Mouse (Mus musculus) bone marrow macrophage, adult 2 months (primary cell): Measurements from ENCODE around the gene Sh3gl1. TPM values are rescaled to one million over a fixed set of nuclear protein-coding genes. Genes with fewer than 3 reads are reported as not detected.

Experiments used
- H3K27ac ChIP-seq: 2 replicates; pipeline ENCODE4 v1.5.1; 2012; ENCODE audit warnings: low read depth, low read length; ENCODE audit not compliant: insufficient read depth
- H3K4me1 ChIP-seq: 2 replicates; pipeline ENCODE4 v1.6.1; 2012; ENCODE audit warnings: low read length; ENCODE audit not compliant: control insufficient read depth, insufficient read depth
- H3K4me3 ChIP-seq: 2 replicates; pipeline ENCODE4 v1.5.1; 2012; ENCODE audit warnings: mild to moderate bottlenecking, low read length, moderate library complexity; ENCODE audit not compliant: insufficient read depth
- CTCF ChIP-seq: IDR thresholded peaks from 2 replicates; pipeline ENCODE4 v1.5.1; 2012; ENCODE audit warnings: low read depth, mild to moderate bottlenecking, low read length, moderate library complexity
- POLR2A ChIP-seq: IDR thresholded peaks from 2 replicates; pipeline ENCODE4 v1.6.1; 2012; ENCODE audit warnings: mild to moderate bottlenecking, low read depth, low read length, borderline replicate concordance
- polyA plus RNA-seq: library from polyadenylated mRNA; stranded (reverse); fragments of >200 nt; gene quantifications from 2 replicates; pipeline ENCODE4 v1.2.4, GENCODE M21; 2012; ENCODE audit not compliant: missing spikeins, insufficient read depth, insufficient read length

Sh3gl1 gene
- polyA plus RNA-seq, 1 experiment, result 98.2 TPM

DNA sequence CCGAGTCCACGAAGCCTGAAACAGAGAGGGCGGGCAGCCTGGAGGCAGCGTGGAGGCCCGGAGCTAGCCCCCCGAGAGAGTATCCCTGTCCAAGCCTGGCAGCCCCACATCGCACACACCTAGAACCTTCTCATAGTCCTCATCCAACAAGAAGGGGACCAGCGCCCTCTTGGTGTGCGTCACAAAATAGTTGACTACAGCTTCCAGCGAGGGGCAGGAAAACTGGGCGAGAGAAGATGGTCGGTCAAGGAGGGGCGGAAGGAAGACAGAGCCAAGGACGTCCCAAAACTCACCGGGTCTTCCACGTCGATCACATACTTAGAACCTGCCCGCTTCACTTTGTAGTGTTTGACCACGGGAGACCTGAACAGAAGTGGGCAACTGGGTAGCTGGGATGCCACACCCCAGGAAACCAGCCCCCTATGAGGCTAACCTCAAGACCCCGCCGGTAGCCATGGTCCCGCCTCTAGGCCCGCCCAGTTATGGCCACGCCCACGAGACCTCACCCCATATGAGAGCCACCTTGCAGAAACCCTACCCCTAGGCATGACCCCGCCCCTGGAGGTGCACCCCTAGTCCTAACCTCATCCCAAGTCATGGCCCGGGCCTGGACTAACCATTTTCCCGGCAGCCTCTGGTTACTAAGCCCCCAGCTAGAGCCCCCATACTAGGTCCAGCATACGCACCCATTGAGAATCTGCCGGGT, 36.5 kb downstream of the Sh3gl1 start:
- no peak overlapping the region for H3K4me3 ChIP-seq
- TF ChIP-seq POLR2A, result no peak
- TF ChIP-seq CTCF, result no peak

DNA sequence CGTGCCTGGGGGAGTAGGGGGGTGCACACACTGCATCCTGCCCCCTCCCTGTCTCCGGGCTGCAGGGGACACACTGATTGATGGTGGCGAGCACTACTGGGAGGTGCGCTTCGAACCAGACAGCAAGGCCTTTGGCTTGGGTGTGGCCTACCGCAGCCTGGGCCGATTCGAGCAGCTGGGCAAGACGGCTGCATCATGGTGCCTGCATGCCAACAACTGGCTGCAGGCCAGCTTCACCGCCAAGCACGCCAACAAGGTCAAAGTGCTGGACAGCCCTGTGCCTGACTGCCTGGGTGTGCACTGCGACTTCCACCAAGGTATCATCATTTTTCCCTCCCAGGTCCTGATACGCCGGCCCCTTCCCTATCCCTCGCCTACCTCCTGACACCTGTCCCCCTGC, 40.4 kb downstream of the Sh3gl1 start:
- no peak for TF ChIP-seq POLR2A
- no peak for TF ChIP-seq CTCF
- H3K27ac ChIP-seq, result no peak overlapping the region
- H3K4me3 ChIP-seq, result no peak overlapping the region
- H3K4me1 ChIP-seq, result no peaks in the 10 kb centered on the region

More for the DNA sequence above, 36.5 kb downstream of the Sh3gl1 start:
- Histone ChIP-seq H3K27ac (no peak overlapping the region), H3K4me1 (0 out of 2 replicates have a peak, but pooled peaks cover 2% of the 10 kb centered on the region)

DNA sequence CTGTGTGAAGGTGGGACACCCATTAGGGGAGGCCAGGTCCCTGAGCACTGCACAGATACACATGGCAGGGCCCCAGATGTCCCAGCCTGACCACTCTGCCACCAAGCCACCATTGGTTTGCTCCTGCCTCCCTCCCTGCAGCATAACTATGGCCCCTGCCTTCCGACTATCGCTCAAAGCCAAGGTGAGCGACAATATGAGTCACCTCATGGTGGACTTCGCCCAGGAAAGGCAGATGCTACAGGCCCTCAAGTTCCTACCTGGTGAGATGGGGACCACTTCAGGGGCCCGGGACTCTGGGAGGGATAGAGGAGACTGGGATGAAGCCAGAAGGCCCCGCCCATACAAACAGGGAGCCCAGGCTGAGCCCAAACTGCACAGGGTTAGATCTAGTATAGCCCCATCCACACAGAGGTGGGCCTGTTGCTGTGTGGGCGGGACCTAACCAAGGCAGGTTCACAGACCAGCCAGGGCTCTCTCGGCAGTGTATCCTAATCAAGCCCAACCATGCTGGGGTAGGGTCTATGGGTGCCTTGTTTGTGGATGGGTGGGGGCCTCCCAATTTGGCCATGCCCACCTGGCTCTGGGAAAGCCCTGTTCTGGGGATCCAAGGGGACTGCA, 46.0 kb downstream of the Sh3gl1 start:
- H3K4me1 ChIP-seq, result no peaks in the 10 kb centered on the region
- no peak overlapping the region for H3K4me3 ChIP-seq
- TF ChIP-seq POLR2A, result no peak
- H3K27ac ChIP-seq, result no peak overlapping the region

DNA sequence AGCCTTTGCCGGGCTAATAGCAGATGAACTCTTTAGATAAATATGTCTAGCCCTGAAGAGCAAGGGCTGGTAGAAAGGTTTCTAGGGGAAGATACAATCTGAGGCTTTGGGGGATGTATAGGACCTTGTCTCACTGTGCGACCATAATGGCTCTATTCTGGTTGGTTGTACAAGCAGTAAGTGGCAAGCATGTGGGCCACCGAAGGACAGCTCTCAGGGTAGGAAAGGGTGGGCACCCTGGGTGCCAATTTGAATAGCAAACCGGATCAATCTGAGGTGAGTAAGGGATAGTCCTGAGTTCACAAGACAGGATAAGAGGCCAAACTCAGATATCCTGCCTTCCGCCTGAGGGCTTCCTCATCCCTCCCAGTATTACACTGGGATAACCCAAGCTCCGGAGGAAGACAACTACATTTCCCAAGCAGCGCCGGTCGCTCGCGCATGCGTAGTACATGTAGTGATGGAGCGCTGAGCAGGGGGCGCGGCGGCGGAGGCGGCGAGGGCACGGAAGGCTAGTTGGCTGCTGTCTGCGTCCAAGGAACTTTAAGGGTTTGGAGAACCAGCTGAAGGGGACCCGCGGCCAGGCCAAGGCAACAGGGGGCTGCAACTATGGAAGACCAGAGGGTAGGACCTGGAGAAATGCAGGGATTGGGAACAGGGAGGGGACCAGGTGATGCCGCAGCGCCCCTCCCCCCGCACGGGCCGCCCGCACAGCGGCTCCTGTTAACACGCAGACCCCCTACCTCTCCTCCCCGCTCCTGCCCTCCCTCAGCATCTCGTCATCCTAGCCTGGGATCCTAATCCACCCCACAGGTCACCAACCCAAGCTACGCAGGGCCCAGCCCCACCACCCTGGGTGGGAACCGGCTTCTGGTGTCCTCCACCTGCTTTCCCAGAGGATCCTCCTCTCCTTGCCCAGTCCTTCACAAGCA, 50.1 kb downstream of the Sh3gl1 start, which contains the start of gene Fsd1:
Gene Fsd1 (plus strand): TSS at position 480 of the 932 bp plus-strand sequence.
- H3K4me1 ChIP-seq, result no peaks in the 10 kb centered on the region
- TF ChIP-seq CTCF, result no peak
- TF ChIP-seq POLR2A, result no peak
- no peak within 1 kb of the TSS for H3K4me3 ChIP-seq
- H3K27ac ChIP-seq, result no peak within 1 kb of the TSS

DNA sequence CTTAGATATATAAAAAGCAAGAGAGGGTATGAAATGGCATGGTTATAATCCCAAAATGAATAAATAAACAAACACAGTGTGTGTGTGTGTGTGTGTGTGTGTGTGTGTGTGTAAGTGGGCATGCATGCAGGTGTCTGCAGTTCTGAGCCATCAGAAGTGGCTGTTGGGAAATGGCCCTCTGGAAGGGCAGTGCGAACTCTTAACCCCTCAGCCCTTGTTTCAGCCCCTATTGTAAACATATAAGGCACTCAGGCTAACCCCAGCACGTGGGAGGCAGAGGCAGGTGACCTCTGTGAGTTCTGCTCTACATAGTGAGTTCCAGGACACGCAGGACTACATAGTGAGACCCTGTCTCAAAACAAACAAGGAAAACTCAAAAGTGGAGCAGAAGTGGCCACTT, 59.1 kb downstream of the Sh3gl1 start:
- Histone ChIP-seq H3K4me1 (no peaks in the 10 kb centered on the region; the same call in 1 of the 2 replicates), H3K27ac (no peak overlapping the region), H3K4me3 (no peak overlapping the region)
- TF ChIP-seq POLR2A, result no peak
- no peak for TF ChIP-seq CTCF

DNA sequence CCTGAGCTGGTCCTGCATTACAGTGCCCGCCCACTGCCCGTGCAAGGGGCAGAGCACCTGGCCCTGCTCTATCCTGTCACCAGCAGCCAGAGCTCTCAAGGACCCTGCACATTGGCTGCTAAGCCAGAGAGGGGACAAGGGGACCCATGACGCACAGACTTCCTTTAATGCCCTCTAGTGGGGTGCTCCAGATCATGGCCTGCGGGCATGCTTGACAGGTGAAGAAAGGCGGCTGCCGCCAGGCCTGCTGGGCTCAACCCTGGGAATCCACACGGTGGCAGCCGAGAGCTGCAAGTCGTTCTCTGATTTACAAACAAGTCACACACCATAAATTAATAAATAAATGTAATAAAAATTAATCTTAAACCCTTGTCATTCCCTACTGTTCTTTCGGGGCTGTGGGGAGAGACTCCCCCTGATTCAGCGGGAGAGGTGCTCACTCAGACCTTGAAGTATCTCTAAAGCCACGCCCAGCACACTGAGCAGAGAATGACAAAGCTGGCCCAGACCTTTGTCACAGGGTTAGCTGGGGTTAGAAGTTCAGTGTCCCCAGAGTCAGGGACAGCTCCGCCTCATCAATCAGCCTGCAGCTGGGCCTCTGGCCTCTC, 60.1 kb downstream of the Sh3gl1 start:
- TF ChIP-seq CTCF (peak; percentile 82), POLR2A (no peak)
- H3K4me1 ChIP-seq, result no peaks in the 10 kb centered on the region; the same call in 1 of the 2 replicates
- no peak overlapping the region for H3K4me3 ChIP-seq
- no peak overlapping the region for H3K27ac ChIP-seq

DNA sequence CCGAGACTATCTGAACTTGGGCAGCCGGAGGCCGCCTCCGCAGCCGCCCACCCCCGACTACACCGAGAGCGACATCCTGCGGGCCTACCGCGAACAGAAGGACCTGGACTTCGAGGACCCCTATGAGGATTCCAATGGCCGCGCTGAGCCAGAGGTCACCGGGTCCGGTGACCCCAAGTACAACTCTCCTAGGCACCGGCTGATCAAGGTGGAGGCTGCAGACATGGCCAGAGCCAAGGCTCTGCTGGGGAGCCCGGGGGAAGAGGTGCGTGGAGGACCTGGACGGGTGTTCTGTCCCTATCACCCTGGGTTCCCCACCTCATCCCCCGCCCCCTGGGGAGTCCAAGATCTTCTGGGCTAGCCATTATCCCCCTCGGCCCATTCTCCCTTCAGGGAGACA, 65.0 kb downstream of the Sh3gl1 start:
- Histone ChIP-seq H3K4me1 (no peaks in the 10 kb centered on the region), H3K4me3 (no peak overlapping the region), H3K27ac (no peak overlapping the region)
- no peak for TF ChIP-seq CTCF
- no peak for TF ChIP-seq POLR2A

DNA sequence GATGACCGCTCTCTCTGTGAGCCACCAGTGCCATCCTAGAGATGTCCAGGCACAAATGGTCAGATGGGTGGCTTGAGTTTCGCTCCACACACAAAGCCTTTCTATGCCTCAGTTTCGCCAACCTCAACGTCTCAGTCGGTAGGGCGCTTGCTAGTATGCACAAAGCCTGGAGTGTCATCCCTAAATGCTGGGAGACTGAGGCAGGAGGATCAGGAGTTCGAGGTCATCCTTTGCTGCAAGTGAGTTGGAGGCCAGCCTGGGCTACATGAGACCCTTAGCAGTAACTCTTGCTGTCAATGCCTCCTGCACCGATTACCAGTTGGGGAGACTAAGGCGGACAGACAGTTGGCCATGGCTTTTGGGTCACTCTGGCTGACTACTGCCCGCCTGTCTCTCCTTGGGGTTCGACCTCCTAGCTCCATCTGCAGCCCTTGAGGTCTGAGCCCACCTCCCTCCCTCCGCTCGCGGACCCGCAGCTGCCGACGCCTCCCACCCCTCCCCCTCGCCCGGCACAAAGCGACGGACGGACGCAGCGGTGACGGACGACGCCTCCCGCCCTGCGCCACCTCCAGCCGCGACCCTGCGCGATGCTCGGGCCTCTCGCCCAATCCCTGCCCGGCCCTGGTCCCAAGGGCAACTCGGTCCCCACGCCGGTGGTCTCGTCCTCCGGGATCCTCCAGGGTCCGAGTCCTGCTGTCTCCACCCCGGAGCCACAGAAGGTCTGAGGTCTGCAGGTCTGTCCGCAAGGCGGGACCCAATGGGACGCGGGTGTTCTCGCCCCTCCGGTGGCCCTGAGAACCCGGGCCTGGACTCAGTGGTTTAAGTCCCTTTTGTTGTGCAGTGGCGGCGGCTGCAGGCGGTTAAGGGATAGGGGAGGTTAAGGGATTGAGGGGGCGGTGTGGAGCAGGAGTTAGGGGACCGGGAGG, 66.2 kb downstream of the Sh3gl1 start, which contains the start of gene Shd:
Gene Shd (plus strand): TSS at position 502 of the 926 bp plus-strand sequence.
- Histone ChIP-seq H3K4me3 (peak within 1 kb of the TSS; percentile 29), H3K27ac (no peak within 1 kb of the TSS), H3K4me1 (no peaks in the 10 kb centered on the region)
- TF ChIP-seq POLR2A (no peak), CTCF (no peak)
